Mouse (Mus musculus) left cerebral cortex, postnatal 10 days (tissue): ENCODE measurements around the gene Ppp2r5a. TPM values are rescaled to one million over a fixed set of nuclear protein-coding genes. Genes with fewer than 3 reads are reported as not detected.

ENCODE experiments used
- DNase-seq, 2 experiments: peaks; one replicate each; pipeline ENCODE4 v3.0.0; 2021 to 2022; ENCODE audit warnings: low spot score in 2 of 2, mixed read lengths in 1 of 2; ENCODE audit errors: extremely low spot score in 1 of 2
- intact Hi-C: fragments of 180-260 bp; cut with DNase I; formaldehyde crosslinking; loops from one replicate; pipeline ENCODE4 v1.15.1; 2025
- total RNA-seq, 2 experiments: library from RNA; stranded (reverse); gene quantifications; 2 replicates each; pipeline ENCODE4 v1.2.3; 2021

Gene Ppp2r5a
- total RNA-seq, 2 experiments from 2014 or later, result 60.5 to 64.3 TPM

DNA sequence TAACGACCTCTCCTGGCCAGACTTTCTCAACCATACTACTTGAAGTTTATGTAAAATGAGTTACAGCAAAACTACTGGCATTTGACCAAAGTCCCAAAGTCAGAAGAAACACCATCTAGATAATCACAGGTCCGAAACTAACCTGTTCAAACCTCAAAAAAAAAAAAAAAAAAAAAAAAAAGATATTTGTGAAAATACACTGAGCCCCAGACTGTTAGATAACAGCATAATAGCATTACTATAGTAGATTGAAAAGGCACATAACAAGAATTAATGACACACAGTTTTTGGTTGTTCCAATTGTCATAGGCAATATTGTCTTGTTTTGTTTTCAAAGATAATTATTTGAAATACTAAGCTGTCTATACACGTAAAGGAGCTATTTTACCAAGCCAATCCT, 9.5 kb downstream of the Ppp2r5a start:
- intact Hi-C loops, result no loop called here
- DNase-seq, result no peak

DNA sequence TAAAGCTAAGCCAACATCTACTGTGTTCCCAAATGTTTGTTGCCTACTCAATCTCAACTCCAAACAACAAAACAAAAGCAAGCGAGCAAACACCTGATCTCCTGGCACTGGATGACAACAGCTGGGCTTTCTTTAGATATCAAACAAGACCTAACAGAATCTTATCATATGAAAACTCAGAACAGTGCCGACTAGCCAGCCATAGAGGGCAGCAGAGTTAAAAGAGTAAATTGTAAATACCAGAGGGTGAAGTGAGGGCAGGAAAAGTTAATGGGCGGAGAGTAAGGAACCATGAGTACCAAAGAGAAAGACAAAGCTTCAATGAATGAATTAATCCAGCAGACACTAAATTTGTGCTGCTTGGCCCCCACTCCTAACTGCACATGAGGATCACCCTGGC, 11.8 kb downstream of the Ppp2r5a start:
- DNase-seq, result no peak

DNA sequence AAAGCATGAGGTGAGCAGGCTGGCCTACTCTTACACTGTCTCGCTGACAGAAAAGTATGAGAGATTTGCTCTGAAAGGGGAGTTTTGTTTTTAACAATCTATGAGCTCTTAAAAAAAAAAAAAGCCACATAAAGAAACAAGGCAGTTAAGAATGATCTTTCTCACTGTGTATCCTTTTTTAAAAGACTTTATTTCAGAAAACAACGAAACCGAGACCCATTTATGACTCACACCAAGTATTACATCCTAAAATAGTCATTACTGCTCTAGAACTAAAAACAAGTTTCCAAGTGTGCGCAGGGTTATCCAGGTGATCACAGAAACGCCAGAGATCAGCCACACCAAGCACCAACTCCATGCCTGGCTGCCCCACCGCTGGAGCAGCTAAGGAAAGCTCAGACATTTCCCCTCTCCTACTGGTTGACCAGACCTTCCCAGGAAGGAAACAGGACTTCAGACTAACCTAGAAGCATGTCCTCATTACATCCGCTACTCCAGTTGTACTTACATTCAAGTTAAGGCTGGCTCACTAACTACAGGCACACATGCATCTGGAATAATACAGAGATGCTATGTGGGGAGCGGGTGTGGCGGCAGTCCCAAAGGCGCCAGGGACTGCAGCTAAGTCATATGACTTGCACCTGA, 18.2 kb downstream of the Ppp2r5a start:
- no peak for DNase-seq
- intact Hi-C loops, result no loop called here

More for the DNA sequence above, 11.8 kb downstream of the Ppp2r5a start:
- intact Hi-C loops, result loop anchor here (2.0 kb wide), 1 partner anchor 171 kb away; no protein-coding TSS in a partner anchor

DNA sequence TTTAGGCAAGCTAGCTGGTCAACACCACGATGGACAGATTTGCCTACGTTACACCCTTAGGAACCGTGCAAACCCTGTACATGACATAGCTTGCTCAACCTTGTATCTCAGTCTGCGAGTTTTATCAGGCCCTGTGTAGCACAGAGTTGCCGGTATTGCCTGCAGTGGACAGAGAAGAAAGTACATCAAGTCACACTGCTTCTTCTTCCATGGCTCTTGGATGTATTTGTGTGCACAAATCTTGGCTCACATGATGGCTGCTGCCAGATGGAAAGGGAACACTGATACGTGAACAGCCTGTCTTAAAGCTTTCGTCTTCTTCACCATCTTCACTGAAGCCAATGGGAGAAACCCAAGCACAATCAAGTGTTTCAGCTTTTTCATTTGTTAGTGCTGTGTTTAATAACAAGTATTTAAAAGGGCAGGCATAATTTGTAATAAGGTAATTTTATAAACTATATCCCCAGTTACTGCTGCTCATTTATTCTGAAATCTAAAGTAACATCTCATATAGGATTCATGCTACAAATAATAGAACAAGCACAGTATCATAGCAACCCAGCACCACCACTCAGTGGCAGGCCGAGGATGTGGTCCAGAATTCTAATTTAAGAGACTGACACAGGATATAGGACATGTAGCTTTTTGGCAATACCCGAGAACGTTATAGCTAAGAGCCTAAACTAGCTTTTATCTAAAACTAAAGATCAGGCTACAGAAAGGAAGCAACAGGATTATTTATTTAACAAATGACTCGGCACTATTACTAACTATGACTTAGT, 20.9 kb downstream of the Ppp2r5a start:
- peak in 1 of 2 experiments; percentile 47 for DNase-seq
- intact Hi-C loops, result no loop called here

DNA sequence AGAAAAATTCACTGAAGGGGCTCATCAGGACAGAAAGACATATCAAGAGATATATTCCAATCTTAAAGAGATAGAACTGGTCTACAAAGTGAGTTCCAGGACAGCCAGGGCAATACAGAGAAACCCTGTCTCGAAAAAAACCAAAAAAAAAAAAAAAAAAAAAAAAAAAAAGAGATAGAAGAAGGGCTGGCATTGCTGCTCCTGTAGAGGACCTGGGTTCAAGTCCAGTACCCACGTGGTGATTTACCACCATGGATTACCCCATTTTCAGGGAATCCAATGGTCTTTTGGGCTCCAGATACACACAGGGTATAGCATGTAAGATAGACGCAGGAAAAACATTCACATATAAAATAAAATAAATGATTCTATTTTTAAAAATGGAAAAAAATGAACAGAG, 22.2 kb downstream of the Ppp2r5a start:
- intact Hi-C loops, result no loop called here
- DNase-seq, result no peak

DNA sequence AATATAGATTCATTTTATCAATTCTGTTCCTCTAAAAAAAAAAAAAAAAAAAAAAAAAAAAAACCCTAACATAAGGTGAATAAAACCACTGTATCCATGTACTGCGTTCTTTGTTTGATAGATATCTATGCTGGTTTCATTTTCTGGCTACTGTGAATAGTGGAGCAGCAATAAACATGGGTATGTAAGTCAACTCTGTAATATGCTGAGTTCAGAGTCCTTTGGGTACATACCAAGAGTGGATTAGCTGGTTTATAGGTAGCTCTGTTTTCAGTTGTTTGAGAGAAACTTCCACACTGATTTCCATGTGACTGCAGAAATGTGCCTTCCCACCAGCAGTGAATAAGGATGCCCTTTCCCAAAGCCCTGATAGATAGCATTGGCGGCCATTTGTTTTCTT, 25.0 kb downstream of the Ppp2r5a start:
- intact Hi-C loops, result no loop called here
- no peak for DNase-seq

DNA sequence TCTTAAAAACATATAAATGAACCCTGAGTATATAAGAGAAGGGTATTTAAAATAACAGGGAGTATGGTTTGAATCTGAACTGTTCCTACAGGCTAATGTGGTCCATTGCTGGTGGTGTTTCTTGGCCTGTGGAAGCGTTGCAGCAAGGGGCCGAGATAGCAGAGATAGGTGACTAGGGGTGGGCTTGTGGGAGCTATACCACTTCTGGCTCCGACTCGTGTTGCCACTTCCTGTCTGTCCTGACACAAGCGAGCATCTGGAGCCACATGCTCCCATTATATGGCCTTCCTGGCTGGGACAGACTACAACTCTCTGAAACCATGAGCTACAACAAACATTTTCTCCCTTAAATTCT, 27.5 kb downstream of the Ppp2r5a start:
- intact Hi-C loops, result no loop called here
- no peak for DNase-seq

DNA sequence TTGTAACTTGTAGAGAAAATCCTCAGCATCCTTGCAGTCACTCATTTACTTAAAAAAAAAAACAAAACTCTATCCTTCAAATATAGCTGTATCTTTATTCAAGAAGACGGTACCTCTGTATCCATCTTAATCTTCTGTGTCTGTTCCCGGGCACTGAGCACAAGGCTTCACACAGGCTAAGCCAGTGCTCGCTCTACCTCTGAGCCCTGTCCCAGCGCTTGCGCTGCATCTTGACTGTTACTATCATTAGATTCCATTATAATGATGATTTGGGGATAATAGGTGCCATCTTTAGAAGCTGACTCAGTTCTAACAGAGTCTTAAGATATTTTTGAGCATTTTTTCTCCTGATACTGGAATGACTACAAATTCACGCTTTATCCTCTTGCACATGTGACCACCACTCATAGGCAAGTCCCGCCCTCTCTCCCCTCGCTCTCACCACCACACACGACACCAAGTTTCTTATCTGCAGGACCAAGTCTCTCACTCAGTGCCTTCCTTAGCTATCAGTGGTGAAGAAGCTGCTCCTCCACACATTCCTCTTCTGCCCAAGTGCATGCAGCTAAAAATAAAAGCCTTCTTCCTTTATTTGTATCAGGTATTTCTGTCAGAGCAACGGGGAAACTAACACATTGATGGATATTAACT, 28.0 kb downstream of the Ppp2r5a start:
- DNase-seq, result no peak
- intact Hi-C loops, result no loop called here

DNA sequence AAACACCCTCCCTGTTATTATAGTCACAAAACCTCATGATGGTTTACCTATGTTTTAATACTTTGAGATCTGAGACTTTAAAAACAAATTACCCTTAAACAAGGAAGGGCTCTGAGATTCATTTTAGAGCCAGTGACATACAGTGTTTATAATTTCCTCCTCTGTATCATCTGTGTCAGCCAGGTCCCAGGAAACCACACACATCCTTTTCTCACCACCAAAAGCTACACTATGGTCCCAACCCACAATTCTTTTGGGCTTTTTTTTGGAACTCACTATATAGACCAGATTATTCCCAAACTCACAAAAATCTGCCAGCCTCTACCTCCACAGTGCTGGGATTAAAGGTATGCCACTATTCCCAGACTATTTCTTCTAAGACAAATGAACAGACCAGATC, 33.9 kb downstream of the Ppp2r5a start:
- no peak for DNase-seq
- intact Hi-C loops, result no loop called here

DNA sequence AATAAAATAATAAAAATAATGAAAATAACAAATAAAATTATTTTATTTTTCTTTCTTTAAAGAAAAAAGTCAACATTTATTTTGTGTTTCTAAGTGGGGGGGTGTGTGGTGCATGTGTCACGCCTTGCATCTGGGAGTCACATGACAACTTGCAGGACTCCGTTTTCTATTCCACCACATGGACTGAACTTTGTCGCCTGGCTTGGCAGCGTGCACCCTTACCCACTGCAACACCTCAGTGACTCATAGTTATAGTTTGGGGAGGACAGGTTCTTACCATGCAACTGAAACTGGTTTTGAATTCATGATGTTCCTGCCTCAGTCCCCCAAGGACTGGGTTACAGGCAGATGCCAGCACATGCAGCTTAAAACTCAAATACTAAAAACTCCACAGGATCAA, 34.9 kb downstream of the Ppp2r5a start:
- DNase-seq, result no peak
- intact Hi-C loops, result no loop called here

DNA sequence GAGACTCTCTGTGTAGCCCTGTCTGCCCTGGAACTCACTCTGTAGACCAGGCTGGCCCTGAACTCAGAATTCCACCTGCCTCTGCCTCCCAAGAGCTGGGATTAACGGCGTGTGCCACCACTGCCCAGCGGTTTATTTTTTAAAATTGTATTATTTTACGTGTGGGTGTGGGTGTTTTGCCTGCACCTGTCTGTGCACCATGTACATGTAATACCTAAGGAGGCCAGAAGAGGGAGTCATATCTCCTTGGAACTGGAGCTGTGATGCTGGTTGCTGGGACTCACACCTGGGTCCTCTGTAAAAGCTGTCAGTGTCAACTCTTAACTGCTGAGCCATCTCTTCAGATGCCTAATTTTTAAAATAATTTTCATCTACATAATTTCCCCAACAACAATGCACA, 38.6 kb downstream of the Ppp2r5a start:
- intact Hi-C loops, result no loop called here

DNA sequence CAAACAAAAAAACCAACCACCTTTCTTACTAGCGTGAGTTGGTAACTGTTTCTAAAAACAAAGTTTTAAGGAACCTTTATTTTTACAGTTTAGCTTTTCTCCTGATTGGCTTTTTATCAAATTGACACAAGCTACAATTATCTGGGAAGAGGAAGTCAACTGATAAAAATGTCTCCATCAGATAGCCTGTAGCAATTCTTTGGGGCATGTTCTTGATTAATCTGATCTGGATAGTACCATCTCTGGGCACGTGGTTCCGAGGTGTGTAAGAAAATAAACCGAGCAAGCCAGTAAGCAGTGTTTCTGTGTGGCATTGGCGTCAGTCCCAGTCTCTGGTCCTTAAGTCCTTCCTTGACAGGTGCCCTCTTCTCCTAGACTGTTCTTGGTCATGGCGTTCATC, 40.7 kb downstream of the Ppp2r5a start:
- no peak for DNase-seq
- intact Hi-C loops, result no loop called here

More for the DNA sequence above, 38.6 kb downstream of the Ppp2r5a start:
- no peak for DNase-seq

DNA sequence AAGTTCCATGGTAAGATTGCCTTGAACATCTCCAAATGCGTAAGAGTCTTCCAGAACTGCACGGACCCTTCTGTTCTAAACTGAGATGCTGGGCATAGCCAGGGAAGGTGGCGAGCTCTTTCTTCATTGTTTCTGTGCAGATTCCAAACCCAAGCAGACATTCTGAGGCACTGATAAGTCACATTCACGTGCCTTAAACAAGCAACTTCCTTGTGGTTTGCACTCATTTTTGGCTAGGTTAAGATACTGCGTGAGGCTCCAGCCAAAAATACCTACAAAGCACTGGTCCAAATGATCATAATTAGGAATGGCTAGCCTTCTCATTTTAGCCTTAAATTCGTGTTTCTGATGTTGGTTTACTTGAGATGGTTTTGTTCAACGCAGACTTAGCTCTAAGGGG, 43.6 kb downstream of the Ppp2r5a start:
- intact Hi-C loops, result no loop called here

DNA sequence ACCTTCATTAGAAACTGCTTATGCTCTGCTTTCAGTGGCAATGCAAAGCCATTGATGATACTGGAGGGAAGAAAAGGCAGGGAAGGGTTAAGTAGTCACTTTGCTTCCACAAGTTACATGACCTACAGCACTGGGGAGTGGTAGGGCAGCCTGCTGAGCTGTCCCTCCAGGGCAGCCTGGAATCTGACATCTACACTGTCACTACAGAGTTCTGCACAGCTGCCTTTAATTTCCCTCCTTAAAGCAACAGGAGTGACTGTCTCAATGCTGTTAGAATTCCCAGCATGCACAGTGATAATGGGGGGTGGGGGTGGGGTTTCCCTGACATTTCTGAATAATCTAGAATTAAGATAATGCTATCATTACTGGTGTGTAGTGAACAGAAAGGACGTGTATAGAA, 46.1 kb downstream of the Ppp2r5a start:
- intact Hi-C loops, result no loop called here
- no peak for DNase-seq

More for the DNA sequence above, 43.6 kb downstream of the Ppp2r5a start:
- no peak for DNase-seq

DNA sequence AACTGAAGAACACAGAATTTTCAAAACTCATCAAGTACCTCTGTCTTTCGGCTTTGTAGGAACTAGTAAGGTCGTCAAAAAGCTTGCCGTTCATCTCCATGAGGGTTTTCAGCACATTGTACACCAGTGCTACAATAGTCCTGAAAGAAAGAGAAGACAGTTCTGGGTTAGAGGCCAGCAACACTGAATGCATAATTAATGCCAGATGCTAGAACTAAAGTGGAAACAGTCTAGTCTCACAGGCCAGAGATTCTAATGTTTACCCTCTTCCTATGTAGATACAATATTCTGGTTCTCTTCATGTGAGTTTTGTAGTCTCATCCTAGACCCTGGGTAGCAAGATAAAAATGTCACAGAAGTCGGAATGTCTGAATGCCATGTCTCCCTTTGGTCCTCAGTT, 49.2 kb downstream of the Ppp2r5a start:
- no peak for DNase-seq
- intact Hi-C loops, result no loop called here

DNA sequence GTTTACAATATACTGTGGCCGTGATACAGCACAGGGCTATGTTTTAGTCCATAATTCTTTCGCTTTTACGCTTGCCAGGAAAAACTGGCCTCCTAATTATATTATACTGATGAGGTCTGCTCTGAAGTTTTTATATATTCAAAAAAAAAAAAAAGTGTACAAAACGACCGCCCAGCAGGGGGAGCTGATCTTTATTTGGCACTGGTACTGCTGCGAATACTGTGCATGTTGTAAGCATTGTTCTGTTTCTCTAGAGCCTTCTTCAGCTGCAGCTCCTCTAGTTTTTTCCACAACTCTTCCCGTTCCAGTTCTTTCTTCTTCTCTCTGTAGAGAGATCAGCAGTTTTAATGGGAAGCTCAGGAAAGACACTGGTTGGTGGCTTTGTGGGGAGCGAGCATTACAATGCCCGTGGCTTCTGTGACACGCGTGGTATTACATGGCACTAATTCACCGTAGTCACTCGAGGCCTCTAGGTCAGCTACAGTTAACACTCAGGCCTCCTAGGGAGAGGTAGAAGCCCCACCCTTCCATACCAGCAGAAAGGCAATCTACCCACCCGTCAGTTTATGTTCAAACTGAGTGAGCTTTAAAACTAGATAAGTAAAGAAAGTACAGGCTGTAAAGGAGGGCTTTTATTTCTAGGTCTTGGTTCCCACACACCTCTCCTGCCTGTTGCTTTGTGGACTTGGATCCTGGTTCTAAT, 50.1 kb downstream of the Ppp2r5a start:
- intact Hi-C loops, result no loop called here
- peak; percentile 31 to 70 for DNase-seq

DNA sequence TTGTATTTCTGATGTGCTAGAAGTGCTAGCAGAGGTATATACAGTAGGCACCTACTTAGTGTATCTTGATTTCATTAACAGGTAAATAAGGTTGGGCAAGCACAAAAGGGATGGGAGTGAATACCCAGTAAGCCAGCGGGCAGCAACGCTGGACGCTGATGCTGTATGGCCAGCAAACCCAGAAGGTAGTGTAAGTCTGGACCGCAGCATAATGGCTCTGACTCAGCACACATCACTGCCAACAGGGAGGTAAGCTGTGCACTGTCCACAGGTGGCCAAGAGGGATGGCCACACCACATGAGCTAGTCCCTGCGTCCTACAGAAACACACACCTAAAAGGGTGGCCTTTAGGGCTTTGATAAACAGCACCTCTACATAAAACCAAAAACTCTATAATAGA, 52.7 kb downstream of the Ppp2r5a start:
- intact Hi-C loops, result no loop called here
- DNase-seq, result no peak

DNA sequence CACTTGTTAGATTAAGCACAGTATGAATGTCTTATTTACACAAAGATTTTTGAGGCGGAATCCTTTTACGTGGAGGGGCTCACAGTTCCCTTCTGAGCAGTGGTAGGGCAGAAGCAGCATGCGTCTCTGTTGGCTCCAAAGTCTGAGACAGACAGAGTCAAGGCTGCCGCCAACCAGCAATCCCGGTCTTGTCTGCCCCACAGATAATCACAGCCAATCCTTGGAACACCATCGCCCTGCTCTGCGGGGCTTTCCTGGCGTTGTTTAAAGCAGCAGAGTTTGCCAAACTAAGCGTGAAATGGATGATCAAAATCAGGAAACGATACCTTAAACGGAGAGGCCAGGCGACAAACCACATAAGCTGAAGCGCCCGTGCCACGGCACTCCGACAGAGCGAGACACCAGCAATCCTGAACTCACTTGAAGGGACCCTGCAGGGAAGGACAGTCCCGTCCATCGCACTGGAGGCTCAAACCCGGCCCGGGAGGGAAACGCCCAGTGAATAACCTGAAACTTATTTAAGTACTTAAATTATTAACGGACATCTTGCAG, 53.5 kb downstream of the Ppp2r5a start:
- intact Hi-C loops, result no loop called here
- no peak for DNase-seq

DNA sequence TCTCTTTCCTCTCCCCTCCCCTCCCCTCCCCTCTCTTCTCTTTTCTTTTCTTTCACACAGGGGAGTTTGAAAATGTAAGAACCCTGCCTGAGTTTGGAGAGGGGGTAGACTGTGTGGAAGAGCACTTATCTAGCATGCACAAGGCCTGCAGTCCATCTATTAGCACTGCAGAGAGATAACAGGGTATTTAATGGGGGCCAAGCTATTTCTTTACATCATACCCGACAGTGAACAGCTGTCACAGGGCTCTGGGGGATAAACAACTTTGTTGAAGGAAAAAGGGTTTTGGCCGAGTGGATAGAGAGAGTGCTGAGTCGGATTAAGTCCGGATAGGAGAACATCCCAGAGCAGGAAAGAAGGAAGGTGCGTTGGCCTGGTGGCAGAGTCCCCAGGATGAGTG, 54.1 kb downstream of the Ppp2r5a start:
- no peak for DNase-seq
- intact Hi-C loops, result no loop called here
